Mouse (Mus musculus): ENCODE measurements around the gene Ice2. TPM values are rescaled to one million over a fixed set of nuclear protein-coding genes. Genes with fewer than 3 reads are reported as not detected.

Ice2 gene
- polyA plus RNA-seq (2012; rRNA removed): 1.8 and 2.9 TPM in 2 replicates

- under 1% methylated on average over 53 of the region's 53 CpGs for WGBS
- TF ChIP-seq POLR2A (IDR thresholded peaks at IDR 0.05; ENCODE audit: borderline replicate concordance, extremely low read depth, low read depth, low read length) (0 out of 2 replicates have a peak, but pooled peaks have one; percentile 2), CTCF (IDR thresholded peaks at IDR 0.05; ENCODE audit: insufficient read depth, low read length) (no peak)
- H3K4me1 ChIP-seq (ENCODE audit: control insufficient read depth, insufficient read depth, low read length): peaks cover 5% of the 10 kb centered on the region; the same call in 1 of the 2 replicates
- peak; percentile 65 for DNase-seq
- peak within 1 kb of the TSS; percentile 78 for H3K4me3 ChIP-seq (replicated peaks; ENCODE audit: extremely low read depth, low read depth, low read length)
Observed at GRCm38 (mm10) chr9:69397760-69398452, at the start of gene Ice2. Gene Ice2, plus strand, starts transcription at chr9:69397906.

GRCm38 (mm10) chr9:69349537-69349936 lies 48.2 kb upstream of the Ice2 start:
- WGBS: 73% methylated on average over 2 of the region's 2 CpGs
- TF ChIP-seq CTCF (IDR thresholded peaks at IDR 0.05; ENCODE audit: insufficient read depth, low read length) (no peak), POLR2A (IDR thresholded peaks at IDR 0.05; ENCODE audit: borderline replicate concordance, extremely low read depth, low read depth, low read length) (no peak)
- no peak for DNase-seq
- no peak overlapping the region for H3K4me3 ChIP-seq (replicated peaks; ENCODE audit: extremely low read depth, low read depth, low read length)
- H3K4me1 ChIP-seq (ENCODE audit: control insufficient read depth, insufficient read depth, low read length): no peaks in the 10 kb centered on the region

- Histone ChIP-seq H3K4me3 (replicated peaks; ENCODE audit: extremely low read depth, low read depth, low read length) (no peak overlapping the region), H3K4me1 (ENCODE audit: control insufficient read depth, insufficient read depth, low read length) (no peaks in the 10 kb centered on the region)
- WGBS: 88% methylated on average over 6 of the region's 6 CpGs
- TF ChIP-seq POLR2A (IDR thresholded peaks at IDR 0.05; ENCODE audit: borderline replicate concordance, extremely low read depth, low read depth, low read length): no peak
- no peak for TF ChIP-seq CTCF (IDR thresholded peaks at IDR 0.05; ENCODE audit: insufficient read depth, low read length)
- DNase-seq: no peak
Observed at GRCm38 (mm10) chr9:69354228-69354627, 43.5 kb upstream of the Ice2 start.

DNA sequence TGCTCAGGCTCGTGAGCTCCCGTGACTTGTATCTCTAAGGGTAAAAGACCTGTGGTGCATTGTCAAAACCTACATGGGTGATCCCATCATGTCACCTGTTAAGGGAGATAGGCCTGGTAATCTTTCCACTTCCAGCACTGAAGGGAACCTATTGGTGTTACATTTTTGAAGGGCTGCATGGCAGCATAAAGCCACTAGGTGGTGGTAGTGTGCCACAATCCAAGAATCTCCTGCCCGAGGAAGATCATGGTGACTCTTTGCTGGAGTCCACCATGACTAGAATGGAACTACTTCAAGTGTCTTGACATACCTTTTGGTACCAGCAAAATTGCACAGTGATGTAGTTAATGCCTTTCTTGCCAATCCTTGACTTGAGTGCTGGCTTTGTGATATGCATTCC lies 39.9 kb upstream of the Ice2 start:
- DNase-seq: peak; percentile 54
- H3K4me1 ChIP-seq (ENCODE audit: control insufficient read depth, insufficient read depth, low read length): no peaks in the 10 kb centered on the region
- no peak overlapping the region for H3K4me3 ChIP-seq (replicated peaks; ENCODE audit: extremely low read depth, low read depth, low read length)
- TF ChIP-seq CTCF (IDR thresholded peaks at IDR 0.05; ENCODE audit: insufficient read depth, low read length) (peak; percentile 78), POLR2A (IDR thresholded peaks at IDR 0.05; ENCODE audit: borderline replicate concordance, extremely low read depth, low read depth, low read length) (no peak)
- 36% methylated on average over 3 of the region's 3 CpGs for WGBS

- DNase-seq: no peak
- 85% methylated on average over 6 of the region's 6 CpGs for WGBS
- TF ChIP-seq POLR2A (IDR thresholded peaks at IDR 0.05; ENCODE audit: borderline replicate concordance, extremely low read depth, low read depth, low read length) (no peak), CTCF (IDR thresholded peaks at IDR 0.05; ENCODE audit: insufficient read depth, low read length) (no peak)
- Histone ChIP-seq H3K4me3 (replicated peaks; ENCODE audit: extremely low read depth, low read depth, low read length) (no peak overlapping the region), H3K4me1 (ENCODE audit: control insufficient read depth, insufficient read depth, low read length) (no peaks in the 10 kb centered on the region)
Observed at GRCm38 (mm10) chr9:69358797-69359196, 38.9 kb upstream of the Ice2 start.

DNA sequence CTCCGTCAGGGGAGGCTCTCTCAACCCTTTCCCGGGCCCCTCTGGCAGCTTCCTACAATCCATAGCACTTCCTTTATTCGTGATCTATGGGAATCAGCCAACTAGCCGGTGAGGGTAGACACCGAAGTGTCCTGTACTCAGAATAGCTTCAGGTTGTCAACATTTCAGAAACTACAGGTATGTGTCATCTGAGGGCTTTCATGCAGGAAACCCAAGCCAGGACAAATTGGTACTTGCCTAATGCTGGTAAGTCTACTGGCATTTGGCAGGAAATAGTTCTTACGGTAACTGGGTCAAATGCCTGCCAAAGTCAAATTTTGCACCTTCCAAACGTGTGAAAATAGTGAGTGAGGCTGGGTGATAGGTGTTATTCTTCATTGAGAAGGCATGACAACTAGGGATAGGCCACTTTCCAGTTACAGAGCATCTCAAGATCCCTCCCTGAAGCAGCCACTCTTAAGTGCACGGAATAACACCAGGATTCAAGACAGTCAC lies 35.7 kb upstream of the Ice2 start:
- Histone ChIP-seq H3K4me1 (ENCODE audit: control insufficient read depth, insufficient read depth, low read length) (no peaks in the 10 kb centered on the region), H3K4me3 (replicated peaks; ENCODE audit: extremely low read depth, low read depth, low read length) (no peak overlapping the region)
- WGBS: 79% methylated on average over 8 of the region's 8 CpGs
- TF ChIP-seq POLR2A (IDR thresholded peaks at IDR 0.05; ENCODE audit: borderline replicate concordance, extremely low read depth, low read depth, low read length): no peak
- no peak for TF ChIP-seq CTCF (IDR thresholded peaks at IDR 0.05; ENCODE audit: insufficient read depth, low read length)
- no peak for DNase-seq

DNA sequence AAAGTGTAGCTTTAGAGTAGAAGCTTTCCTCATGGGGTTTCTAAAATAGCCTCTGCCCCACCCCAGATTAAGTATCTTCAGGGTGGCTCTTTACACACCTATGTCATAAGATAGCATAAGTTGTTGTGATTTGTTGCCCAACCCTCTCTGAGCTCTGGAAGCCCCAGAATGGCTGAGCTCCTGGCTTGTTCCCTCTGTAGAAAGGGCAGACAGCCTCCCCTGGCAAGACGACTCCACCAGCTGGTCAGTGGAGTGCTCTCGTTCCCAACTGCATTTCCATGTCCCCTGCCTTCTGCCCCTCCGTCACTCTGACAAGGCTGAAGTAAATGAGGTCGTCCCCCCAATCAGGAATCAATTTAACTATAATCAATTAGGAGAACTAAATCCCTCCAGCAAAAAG lies 34.9 kb upstream of the Ice2 start:
- Histone ChIP-seq H3K4me1 (ENCODE audit: control insufficient read depth, insufficient read depth, low read length) (no peaks in the 10 kb centered on the region), H3K4me3 (replicated peaks; ENCODE audit: extremely low read depth, low read depth, low read length) (no peak overlapping the region)
- WGBS: 60% methylated on average over 4 of the region's 4 CpGs
- no peak for TF ChIP-seq POLR2A (IDR thresholded peaks at IDR 0.05; ENCODE audit: borderline replicate concordance, extremely low read depth, low read depth, low read length)
- TF ChIP-seq CTCF (IDR thresholded peaks at IDR 0.05; ENCODE audit: insufficient read depth, low read length): no peak
- no peak for DNase-seq

DNA sequence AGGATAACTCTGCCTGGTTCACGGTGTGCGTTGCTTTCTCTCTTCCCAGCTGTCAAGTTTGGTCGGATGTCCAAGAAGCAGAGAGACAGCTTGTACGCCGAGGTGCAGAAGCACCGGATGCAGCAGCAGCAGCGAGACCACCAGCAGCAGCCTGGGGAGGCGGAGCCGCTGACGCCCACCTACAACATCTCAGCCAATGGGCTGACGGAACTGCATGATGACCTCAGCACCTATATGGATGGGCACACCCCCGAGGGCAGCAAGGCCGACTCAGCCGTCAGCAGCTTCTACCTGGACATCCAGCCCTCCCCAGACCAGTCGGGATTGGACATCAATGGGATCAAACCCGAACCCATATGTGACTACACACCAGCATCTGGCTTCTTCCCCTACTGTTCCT lies 33.6 kb upstream of the Ice2 start:
- no peak overlapping the region for H3K4me3 ChIP-seq (replicated peaks; ENCODE audit: extremely low read depth, low read depth, low read length)
- DNase-seq: no peak
- no peak for TF ChIP-seq POLR2A (IDR thresholded peaks at IDR 0.05; ENCODE audit: borderline replicate concordance, extremely low read depth, low read depth, low read length)
- no peak for TF ChIP-seq CTCF (IDR thresholded peaks at IDR 0.05; ENCODE audit: insufficient read depth, low read length)
- WGBS: 69% methylated on average over 16 of the region's 16 CpGs
- H3K4me1 ChIP-seq (ENCODE audit: control insufficient read depth, insufficient read depth, low read length): no peaks in the 10 kb centered on the region

- DNase-seq: no peak
- no peak for TF ChIP-seq POLR2A (IDR thresholded peaks at IDR 0.05; ENCODE audit: borderline replicate concordance, extremely low read depth, low read depth, low read length)
- no peak for TF ChIP-seq CTCF (IDR thresholded peaks at IDR 0.05; ENCODE audit: insufficient read depth, low read length)
- H3K4me3 ChIP-seq (replicated peaks; ENCODE audit: extremely low read depth, low read depth, low read length): no peak overlapping the region
- WGBS: 63% methylated on average over 4 of the region's 4 CpGs
- no peaks in the 10 kb centered on the region for H3K4me1 ChIP-seq (ENCODE audit: control insufficient read depth, insufficient read depth, low read length)
Observed at GRCm38 (mm10) chr9:69367055-69367454, 30.7 kb upstream of the Ice2 start.

- no peaks in the 10 kb centered on the region for H3K4me1 ChIP-seq (ENCODE audit: control insufficient read depth, insufficient read depth, low read length)
- peak; percentile 70 for DNase-seq
- 76% methylated on average over 8 of the region's 8 CpGs for WGBS
- H3K4me3 ChIP-seq (replicated peaks; ENCODE audit: extremely low read depth, low read depth, low read length): no peak overlapping the region
- no peak for TF ChIP-seq POLR2A (IDR thresholded peaks at IDR 0.05; ENCODE audit: borderline replicate concordance, extremely low read depth, low read depth, low read length)
- TF ChIP-seq CTCF (IDR thresholded peaks at IDR 0.05; ENCODE audit: insufficient read depth, low read length): peak; percentile 97
Observed at GRCm38 (mm10) chr9:69368071-69368470, 29.6 kb upstream of the Ice2 start.
